In genomic region chr14:87417691-87418070, GRCm38 (mm10) we compare ENCODE assay signal across 9 mouse cellular contexts. TPM values are rescaled to one million over a fixed set of nuclear protein-coding genes. Genes with fewer than 3 reads are reported as not detected.
DNase-seq lines count a peak whose midpoint lies in the region; ATAC-seq and TF ChIP-seq lines count a peak whose summit lies in the region.
"Had no signal": no experiment of that assay in that cellular context is flagged by ENCODE, and none has a peak within 500 bp of the region (broad histone marks: within the 10 kb centered on the region; RNA-seq: fewer than 3 reads in every experiment).

No protein-coding gene starts in this region.

- H3K4me2 ChIP-seq in liver, embryonic 12.5 days: peak overlapping the region; percentile 82

- peaks cover 58% of the 10 kb centered on the region for H3K79me2 ChIP-seq in C2C12 (ENCODE audit: control insufficient read depth, insufficient read depth)

- peaks cover 57% of the 10 kb centered on the region for H3K4me1 ChIP-seq in erythroblast, embryonic 14.5 days (ENCODE audit: control insufficient read depth)
- peaks cover 42% of the 10 kb centered on the region for H3K4me1 ChIP-seq in liver, embryonic 12.5 days

- no peaks in the 10 kb centered on the region for H3K9me3 ChIP-seq in erythroblast, embryonic 14.5 days (ENCODE audit: control insufficient read depth, low read length)
- H3K9me3 ChIP-seq in liver, embryonic 12.5 days (replicated peaks): no peaks in the 10 kb centered on the region

- H3K27ac ChIP-seq in gastrocnemius, adult 2 months: peak overlapping the region; percentile 100
- peak overlapping the region; percentile 94 for H3K27ac ChIP-seq in liver, embryonic 12.5 days

- peak overlapping the region; percentile 96 for H3K9ac ChIP-seq in liver, embryonic 12.5 days

- peak overlapping the region; percentile 93 for H3K4me3 ChIP-seq in gastrocnemius, adult 2 months
- H3K4me3 ChIP-seq in C2C12 (ENCODE audit: insufficient read depth, poor library complexity, severe bottlenecking): peak overlapping the region; percentile 63
- H3K4me3 ChIP-seq in erythroblast, embryonic 14.5 days (replicated peaks): peak overlapping the region; percentile 93
- peak overlapping the region; percentile 86 for H3K4me3 ChIP-seq in liver, embryonic 12.5 days

- H3K36me3 ChIP-seq in C2C12 (ENCODE audit: control insufficient read depth, insufficient read depth): peaks cover 3% of the 10 kb centered on the region
- peaks cover 10% of the 10 kb centered on the region for H3K36me3 ChIP-seq in erythroblast, embryonic 14.5 days (ENCODE audit: control insufficient read depth)
- H3K36me3 ChIP-seq in liver, embryonic 12.5 days: no peaks in the 10 kb centered on the region

- no peak for DNase-seq in gastrocnemius, adult 2 months
- DNase-seq in gastrocnemius, adult 18-20 months (ENCODE audit: low spot score): no peak
- no peak for DNase-seq in testis, postnatal 14 days (ENCODE audit: low spot score)
- DNase-seq in ovary, postnatal 36 days (ENCODE audit: low spot score): no peak
- DNase-seq in urinary bladder, postnatal 36 days (ENCODE audit: low spot score in 2 of 2): no peak

- peaks cover 45% of the 10 kb centered on the region for H3K79me3 ChIP-seq in C2C12 (ENCODE audit: low read depth)

- intact Hi-C loops in gastrocnemius, adult 2 months (cut with DNase I): loop anchor here (5.0 kb wide), 1 partner anchor 35 kb away; no protein-coding TSS in a partner anchor

- peak overlapping the region; percentile 91 for H3ac ChIP-seq in C2C12 (ENCODE audit: control insufficient read depth, insufficient read length, low read depth)

- ATAC-seq in liver, embryonic 12.5 days: no peak

- WGBS in liver, embryonic 12.5 days (ENCODE audit: insufficient replicate concordance): 1% methylated on average over 3 of the region's 3 CpGs

- H3K27me3 ChIP-seq in C2C12 (ENCODE audit: control insufficient read depth, insufficient read depth, insufficient read length): no peaks in the 10 kb centered on the region
- H3K27me3 ChIP-seq in erythroblast, embryonic 14.5 days (ENCODE audit: control insufficient read depth): no peaks in the 10 kb centered on the region
- no peaks in the 10 kb centered on the region for H3K27me3 ChIP-seq in liver, embryonic 12.5 days (replicated peaks)
- H3K27me3 ChIP-seq: Patski had no signal

- no peak for TF ChIP-seq CTCF in gastrocnemius, adult 2 months (IDR thresholded peaks at IDR 0.05)
- no peak for TF ChIP-seq CTCF in C2C12 (IDR thresholded peaks at IDR 0.05; ENCODE audit: control insufficient read depth, insufficient read depth, insufficient read length)

TF ChIP-seq in C2C12, 6 proteins besides CTCF, POLR2A, EP300 and RAD21:
- TF ChIP-seq MYOG (IDR thresholded peaks at IDR 0.05; ENCODE audit: control insufficient read depth, extremely low read depth, insufficient read length) (no peak), MYOD1 (IDR thresholded peaks at IDR 0.05; ENCODE audit: control insufficient read depth, insufficient read length, low read depth) (no peak), CEBPB (IDR thresholded peaks at IDR 0.05; ENCODE audit: low read depth) (no peak), FOSL1 (IDR thresholded peaks at IDR 0.05; ENCODE audit: insufficient read depth, low read length, poor library complexity, severe bottlenecking) (no peak), MAX (IDR thresholded peaks at IDR 0.05) (no peak), USF1 (IDR thresholded peaks at IDR 0.05; ENCODE audit: low read depth) (no peak)

RNA-seq across cellular contexts. Expression of gene Tdrd3, which starts 1.2 kb away (rescaled TPM):
- total RNA-seq in gastrocnemius, adult 2 months (2021): 10 to 100 TPM; 23.5 to 24.2 TPM
- 10 to 100 TPM; 21.9 to 23.4 TPM for total RNA-seq in gastrocnemius, adult 18-20 months (2021)
- polyA plus RNA-seq in C2C12 (2012; fragmentation: generic; extraction: Trizol): 4.9 TPM
- 0.12 and 0.23 TPM in 2 replicates for polyA plus RNA-seq in erythroblast, embryonic 14.5 days (2012)
- 13.5 and 14.1 TPM in 2 replicates for polyA plus RNA-seq in liver, embryonic 12.5 days (2016; fragmentation: Nextera tagmentation; extraction: Ambion mirVana)
